Mouse (Mus musculus): ENCODE results near the gene Prss21.

Prss21 gene

DNA sequence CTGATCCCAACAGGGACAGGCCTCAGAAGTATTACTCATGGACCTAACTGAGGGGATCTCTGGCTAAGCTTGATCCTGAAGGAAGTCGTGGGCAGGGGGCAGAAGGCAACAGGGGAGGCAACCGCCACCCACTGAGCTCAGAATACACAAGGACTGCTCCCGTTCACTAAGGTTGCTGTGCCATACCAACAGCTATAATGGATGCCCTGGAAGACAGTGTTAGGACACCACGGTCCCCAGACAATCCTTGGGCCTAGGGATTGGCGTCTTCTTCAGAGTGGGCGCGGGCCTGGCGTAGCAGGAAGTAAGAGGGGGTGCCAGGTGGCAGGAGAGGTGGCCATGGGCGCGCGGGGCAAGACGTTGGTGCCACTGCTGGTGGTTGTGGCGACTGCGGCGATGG is at the start of gene Prss21:
Gene Prss21 (plus strand): TSS at position 301 of the 400 bp plus-strand sequence.
- no peak for DNase-seq

DNA sequence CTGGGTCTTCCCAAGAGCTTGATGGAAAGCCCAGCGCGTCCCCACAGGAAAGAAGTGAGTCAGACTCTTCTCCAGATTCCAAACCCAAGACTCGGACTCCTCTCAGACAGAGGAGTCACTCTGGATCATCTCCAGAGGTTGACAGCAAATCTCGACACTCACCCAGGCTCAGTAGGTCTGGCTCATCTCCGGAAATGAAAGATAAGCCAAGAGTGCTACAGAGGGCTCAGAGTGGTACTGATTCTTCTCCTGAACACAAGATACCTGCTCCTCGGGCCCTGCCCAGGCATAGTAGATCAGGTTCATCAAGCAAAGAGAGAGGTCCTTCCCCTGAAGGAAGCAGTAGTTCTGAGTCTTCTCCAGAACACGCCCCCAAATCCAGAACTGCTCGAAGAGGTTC is 49.3 kb upstream of the Prss21 start:
- no peak for DNase-seq

DNA sequence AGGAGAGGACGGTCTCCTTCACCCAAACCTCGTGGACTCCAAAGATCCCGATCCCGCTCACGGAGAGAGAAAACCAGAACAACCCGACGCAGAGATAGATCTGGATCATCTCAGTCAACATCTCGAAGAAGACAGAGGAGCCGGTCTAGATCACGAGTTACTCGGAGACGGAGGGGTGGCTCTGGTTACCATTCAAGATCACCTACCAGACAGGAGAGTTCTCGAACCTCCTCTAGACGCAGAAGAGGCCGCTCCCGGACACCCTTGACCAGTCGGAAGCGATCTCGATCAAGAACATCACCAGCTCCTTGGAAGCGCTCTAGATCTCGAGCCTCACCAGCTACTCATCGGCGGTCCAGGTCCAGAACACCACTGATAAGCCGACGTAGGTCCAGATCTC is 48.6 kb upstream of the Prss21 start:
- DNase-seq: no peak

DNA sequence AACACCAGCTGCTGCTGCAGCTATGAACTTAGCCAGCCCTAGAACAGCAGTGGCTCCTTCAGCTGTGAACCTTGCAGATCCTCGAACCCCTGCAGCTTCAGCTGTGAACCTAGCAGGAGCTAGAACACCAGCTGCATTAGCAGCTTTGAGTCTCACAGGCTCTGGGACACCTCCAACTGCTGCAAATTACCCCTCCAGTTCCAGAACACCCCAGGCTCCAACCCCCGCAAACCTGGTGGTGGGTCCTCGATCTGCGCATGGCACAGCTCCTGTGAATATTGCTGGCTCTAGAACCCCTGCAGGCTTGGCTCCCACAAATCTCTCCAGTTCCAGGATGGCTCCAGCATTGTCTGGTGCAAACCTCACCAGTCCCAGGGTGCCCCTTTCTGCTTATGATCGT is 47.1 kb upstream of the Prss21 start:
- DNase-seq: no peak

DNA sequence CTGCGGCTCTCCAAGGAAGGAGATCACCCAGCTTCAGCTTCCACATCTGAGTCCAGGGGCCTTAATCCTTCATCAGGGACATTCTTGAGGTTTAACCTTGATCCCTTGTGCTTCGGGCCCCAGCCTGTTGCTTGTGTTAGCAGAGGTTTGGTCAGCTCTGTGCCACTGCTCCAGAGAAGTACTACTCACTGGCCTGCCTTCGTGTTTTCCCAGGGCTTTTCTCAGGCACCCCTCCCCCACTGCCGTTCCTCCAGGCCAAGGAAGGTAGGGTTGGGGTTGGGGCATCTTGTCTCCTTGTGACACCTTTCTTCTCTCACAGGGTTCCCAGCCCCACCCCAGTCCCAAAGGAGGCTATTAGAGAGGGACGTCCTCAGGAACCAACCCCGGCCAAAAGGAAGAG is 45.8 kb upstream of the Prss21 start:
- no peak for DNase-seq

DNA sequence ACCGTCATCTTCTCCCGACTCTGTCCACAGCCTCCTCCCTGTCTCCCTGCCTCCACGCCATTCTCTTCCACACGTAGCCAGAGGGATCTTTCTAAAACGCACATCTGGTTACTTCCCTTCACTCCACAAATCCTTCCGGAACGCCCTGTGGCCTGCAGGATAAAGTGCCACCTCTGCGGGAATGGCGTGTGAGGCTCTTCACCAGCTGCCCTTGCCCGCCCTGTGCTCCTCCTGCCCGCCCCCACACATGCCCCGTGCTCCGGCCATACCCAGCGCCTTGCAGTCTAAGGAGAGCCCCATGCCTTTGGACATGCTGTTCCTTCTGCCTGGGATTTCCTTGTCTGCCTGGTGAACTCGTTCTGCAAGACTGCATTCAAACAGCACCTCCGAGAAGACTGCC is 44.8 kb upstream of the Prss21 start:
- no peak for DNase-seq

DNA sequence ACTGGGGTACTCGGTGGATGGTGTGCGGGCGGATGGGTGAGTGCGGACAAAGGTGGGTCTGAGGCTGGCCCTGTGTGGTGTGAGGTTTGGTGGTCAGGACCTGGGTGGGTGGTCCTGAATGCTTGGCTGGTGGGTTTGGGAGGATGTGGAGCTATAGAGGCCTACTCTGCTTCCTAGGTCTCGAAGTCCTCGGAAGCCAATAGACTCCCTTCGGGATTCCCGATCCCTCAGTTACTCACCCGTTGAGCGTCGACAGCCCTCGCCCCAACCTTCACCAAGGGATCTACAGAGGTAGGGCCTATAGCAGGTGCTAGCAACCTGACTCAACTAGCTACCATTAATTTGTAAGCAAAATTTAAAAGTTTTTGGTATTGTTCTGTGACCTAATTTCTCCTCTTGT is 44.2 kb upstream of the Prss21 start:
- DNase-seq: no peak

DNA sequence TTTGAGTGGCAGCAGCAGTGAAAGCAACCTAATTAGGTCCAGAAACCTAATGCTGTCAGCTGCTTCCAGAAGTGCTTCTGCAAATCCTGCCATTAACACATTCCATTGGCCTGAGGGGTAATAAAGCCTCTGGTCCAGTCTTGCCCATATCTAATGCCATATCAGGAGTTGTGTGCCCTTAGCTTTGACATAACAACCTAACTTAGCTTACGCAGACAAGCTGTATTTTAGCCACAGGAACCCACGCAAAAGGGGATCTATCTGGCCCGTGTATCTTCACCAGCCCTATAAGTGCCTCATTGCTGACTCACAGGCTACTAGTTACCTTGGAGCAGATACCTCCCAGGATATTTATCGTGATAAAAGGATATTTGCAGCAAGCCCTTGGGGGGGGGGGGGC is 42.3 kb upstream of the Prss21 start:
- no peak for DNase-seq

DNA sequence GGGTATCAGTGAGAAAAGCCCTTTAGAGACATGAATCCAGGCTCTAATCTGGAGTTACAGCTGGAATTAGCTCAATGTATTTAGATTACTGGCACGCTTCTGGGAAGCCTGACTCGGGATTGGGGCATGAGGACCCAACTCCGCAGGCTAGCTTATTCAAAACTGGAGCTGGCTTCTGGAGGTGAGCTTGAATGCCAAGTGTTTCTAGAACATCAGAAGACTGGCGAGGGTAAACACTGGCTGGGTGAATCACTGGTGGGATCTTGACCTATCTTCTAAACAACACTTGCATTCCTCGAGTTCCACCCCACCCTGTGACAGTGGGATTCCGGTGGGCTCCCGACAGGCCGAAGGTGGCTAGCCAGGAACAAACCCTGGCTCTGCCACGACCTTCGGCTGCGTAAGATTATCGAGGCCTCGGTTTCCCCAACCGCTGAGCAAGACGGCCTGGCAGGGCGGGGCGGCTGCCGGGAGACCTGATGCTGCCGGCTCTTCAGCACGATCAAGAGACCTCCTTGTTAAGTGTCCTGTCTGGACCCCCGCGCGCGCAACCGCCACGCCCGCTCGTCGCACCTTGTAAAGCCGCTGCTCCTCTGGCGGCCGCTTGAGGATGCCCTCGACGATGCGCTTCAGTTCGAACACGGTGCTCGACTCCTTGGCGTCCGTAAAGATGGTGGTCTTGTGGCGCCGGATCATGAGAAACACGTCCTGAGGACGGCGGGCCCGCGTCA is 39.4 kb upstream of the Prss21 start:
- DNase-seq: peak; percentile 59

DNA sequence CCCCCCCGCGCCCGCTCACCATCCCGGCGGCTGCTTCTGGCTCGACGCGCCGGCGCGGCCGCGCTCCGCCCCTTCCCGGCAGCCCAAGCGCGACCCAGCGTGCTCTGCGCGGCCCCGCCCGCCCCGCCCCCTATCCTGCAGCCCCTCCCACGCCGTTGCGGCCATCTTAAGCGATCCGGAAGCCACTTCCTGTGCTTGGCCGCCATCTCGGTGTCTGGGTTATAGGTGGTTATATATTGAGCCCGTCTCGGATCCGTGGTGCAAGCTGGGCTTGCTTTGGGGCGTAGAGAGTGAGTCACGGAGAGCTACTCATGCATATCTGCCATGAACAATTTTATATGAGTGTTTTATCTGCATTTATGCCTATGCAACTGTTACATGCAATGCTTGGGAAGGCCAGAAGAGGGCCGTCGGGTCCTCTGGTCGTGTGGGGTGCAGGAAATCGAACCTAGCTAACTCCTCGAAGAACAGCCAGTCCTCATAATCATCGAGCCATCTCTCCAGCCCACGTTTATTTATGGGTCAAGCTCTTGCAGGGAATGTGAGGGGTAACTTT is 38.7 kb upstream of the Prss21 start, which contains the start of gene Elob:
Gene Elob (minus strand): TSS at position 73 of the 556 bp plus-strand sequence.
- DNase-seq: peak; percentile 82

DNA sequence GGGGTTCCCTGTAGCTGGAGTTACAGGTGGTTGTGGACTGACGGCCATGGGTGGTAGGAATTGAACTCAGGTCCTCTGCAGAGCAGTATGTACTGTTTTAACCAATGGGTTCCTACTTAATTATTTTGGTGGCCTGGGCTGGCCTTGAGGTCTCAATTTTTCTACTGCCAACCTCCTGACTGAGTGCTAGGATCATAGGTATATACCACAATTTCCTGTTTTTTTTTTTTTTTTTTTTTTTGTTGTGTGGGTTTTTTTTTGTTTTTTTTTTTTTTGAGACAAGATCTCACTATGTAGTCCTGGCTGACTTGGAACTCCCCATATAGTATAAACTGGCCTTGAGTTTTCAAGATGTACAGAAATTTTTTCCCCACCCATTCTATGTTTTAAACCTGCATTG is 36.7 kb upstream of the Prss21 start:
- no peak for DNase-seq

DNA sequence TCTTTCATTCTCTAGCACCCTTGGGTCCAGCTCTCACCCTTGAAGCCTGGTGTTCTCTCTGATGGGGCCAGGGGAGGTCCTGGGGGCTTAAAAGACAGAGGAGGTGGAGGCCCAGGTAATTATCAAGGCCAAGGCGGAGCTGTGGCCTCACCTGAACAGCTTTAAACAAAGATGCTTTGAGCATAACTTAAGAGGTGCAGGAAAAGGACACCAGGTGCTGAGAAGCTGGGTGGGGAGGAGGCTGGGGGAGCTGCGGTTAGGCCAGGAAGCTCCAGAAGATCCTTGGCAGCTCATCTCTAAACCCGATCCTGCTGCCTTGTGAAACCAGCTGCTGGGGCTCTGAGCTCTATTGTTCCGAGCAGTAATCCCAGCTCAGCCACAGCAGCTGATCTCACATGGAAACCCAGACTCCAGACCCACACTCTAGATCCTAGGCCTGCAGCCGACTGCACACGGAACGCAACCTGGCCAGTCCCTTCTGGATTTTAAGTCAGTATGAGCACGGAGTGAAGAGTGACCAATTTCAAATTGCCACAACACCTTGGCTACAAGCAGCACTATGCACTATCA is 31.8 kb upstream of the Prss21 start, which contains the start of gene Prss33:
Gene Prss33 (minus strand): TSS at position 51 of the 570 bp plus-strand sequence.
- DNase-seq: no peak

DNA sequence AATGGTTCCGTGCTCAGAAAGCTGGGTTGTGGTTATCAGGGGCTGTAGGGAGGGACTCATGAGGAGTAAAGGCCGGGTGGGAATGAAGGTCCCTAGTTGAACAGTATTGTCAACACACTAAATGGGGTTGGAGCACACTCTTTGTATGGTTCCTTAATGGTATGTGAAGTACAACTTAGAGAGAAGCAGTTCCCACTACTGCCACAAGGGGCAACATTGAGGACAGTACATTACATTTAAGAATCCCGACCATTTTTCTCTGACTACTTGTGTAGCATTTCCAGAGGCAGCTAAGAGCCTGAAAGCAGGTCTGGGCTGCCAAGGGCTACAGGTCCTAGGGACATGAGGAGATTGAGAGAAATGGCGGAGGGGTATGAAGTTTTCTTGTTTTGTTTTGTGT is 26.7 kb upstream of the Prss21 start:
- DNase-seq: peak; percentile 65

DNA sequence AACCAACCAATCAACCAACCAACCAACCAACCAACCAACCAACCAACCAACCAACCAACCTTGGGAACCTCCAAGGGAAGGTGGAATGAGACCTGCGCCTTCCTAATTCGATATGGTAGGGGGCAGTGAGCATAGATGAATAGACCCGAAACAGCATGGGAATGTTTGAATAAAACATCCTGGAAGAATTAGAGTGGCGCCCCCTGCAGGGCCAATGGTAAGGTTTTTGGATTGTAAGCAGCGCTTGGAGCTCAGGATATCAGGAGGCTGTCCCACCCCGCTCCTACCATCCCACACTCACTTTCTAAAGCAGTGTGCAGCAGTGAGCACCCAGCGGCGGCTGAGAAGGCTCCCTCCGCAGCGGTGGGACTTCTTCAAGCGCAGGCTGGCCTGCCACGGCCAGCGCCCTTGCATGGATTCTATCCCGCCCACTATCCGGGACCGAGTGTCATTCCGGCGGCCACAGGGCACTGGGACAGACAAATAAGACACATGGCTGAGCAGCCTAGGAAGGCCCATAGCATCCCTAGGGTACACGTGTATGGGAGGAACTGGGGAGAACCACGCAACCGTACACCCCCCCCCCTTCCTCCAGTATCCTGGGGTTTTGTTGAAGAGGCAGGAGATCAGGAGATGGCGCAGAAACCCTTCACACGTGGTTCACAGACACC is 24.6 kb upstream of the Prss21 start:
- no peak for DNase-seq

DNA sequence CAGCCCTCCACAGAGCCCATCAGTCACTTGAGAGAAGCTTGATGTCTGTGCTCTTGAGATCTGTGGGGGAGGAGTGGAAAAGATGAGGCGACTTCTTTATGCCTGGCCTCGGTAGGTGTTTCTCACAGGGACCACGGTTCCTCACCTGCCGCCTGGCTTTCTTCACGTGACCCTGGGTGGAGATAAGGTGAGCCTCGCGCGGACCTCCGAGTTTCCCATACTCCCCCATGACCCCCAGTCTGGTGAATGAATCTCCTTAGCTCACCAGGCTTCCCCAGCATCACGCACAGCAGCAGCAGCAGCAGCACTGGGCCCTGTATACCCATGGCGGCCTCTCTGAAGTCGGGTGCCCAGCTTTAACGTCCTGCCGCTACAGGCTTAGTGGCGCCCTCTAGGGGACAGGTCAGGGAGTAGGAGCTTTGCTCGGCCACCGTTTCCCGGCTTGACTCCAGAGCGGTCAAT is 24.0 kb upstream of the Prss21 start, which contains the start of the genes Prss32 and Prss41:
Gene Prss32 (plus strand): TSS at position 44 of the 462 bp plus-strand sequence.
Gene Prss41 (minus strand): TSS at position 361 of the 462 bp plus-strand sequence.
- peak; percentile 64 for DNase-seq

DNA sequence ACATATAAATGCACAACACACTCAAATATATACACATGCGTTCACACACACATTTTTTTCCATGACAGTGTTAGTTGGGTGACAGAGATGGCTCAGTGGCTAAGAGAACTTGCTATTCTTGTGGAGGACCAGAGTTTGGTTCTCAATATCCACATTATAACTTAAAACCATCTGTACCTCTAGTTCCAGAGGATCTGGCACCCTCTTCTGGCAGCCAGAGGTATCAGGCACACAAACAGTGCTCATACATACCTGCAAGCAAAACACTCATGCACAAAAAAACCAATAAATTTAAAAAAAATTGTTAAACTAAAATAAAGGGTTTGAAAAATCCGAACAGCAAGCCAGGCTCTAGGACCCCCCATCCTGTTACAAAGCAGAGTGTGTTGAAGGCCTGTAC is 17.8 kb upstream of the Prss21 start:
- DNase-seq: no peak

DNA sequence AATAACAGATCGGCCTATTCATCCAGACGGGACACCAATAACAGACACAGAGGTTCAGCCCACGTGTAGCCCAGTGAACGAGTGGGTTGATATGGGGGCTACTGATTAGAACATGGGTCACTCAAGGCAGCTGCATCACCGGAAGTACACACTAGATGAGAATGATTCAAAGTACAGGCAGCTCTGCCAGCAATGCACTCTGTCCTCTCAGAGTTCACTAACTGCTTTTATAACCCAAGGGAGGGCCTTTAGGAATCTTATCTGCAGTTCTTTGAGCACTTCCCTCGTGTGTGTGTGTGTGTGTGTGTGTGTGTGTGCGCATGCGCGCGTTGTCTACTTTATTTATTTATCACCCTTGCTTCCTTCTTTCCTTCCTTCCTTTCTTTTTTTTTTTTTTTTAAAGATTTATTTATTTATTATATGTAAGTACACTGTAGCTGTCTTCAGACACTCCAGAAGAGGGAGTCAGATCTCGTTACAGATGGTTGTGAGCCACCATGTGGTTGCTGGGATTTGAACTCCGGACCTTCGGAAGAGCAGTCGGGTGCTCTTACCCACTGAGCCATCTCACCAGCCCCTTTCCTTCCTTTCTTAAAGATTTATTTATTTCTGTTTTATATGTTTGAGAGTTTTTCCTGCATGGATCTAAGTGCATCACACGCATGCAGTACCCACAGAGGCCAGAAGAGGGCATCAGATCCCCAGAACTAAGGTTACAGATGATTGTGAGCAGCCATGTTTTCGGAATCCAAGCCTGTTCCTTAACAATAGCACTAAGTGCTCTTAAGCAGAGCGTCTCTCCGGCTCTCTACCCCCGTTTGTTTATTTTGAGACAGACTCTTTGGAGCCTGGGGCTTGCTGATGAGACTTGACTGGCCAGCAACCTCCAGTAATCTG is 16.8 kb upstream of the Prss21 start:
- peak; percentile 44 for DNase-seq

DNA sequence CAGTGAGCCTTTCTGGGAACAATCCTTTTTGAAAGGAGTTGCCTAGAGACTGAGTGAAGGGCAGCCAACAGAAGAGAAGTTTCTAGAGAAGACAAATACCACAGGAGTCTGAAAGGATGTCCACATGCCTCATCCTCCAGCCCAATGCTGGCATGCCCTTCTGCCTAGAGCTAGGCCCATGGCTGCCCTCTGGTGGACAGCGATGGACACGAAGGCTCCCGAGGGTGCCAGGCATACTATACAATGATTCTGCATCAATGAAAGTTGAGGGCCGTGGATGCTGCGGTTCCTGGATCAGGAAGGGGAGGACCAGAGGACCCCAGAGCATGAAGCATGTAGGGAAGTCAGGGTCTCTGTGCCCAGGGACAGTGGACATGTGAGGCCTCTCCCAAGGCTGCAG is 14.6 kb upstream of the Prss21 start:
- DNase-seq: no peak

DNA sequence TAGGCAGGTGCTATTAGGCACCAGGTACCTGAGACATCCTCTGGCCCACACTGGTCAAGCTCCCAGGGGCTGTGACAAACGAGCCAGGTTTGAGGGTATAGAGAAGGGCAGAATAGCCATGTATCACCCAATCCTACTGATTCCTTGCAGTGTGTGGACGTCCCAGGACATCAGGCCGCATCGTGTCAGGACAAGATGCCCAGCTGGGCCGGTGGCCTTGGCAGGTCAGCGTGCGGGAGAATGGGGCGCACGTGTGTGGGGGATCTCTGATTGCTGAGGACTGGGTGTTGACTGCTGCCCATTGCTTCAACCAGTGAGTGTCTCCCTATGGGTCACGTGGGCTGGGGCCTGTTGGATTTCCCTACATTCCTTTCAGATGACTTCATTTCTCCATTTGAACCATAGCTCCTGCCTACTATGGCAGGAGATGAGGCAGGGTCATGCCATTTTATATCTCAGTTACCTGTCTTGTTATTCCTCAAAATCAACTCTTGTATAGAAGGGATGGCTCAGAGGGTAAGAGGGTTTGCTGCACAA is 13.6 kb upstream of the Prss21 start:
- no peak for DNase-seq

DNA sequence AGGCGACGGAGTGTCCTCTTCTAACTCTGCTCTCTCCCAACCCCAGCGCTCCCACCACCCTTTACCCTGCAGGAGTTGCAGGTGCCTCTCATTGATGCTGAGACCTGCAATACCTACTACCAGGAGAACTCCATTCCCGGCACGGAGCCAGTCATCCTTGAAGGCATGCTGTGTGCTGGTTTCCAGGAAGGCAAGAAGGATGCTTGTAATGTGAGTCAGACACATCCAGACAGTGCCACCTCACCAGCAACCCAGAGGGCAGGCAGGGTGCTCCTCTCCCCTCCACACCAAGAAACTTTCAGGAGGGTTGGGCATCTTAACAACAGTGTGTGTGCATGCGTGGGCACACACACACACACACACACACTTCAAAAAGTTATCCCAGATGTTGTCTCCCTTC is 10.7 kb upstream of the Prss21 start:
- DNase-seq: no peak

DNA sequence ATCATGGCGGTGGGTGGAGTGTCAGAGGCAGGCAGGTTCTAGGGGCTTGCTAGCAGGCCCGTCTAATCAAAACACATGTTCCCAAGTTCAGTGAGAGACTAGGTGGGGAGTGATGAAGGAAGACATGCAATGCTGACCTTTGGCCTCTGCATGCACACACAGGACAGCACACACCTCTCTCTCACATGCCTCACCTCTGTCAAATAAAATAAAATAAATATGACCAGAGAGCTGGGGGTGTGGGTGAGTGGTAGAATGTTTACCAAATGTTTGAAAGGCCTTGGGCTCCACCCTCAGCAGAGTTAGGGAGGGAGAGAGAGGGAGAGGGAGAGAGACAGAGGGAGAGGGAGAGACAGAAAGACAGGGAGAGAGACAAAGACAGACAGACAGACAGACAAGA is 9.9 kb upstream of the Prss21 start:
- no peak for DNase-seq

DNA sequence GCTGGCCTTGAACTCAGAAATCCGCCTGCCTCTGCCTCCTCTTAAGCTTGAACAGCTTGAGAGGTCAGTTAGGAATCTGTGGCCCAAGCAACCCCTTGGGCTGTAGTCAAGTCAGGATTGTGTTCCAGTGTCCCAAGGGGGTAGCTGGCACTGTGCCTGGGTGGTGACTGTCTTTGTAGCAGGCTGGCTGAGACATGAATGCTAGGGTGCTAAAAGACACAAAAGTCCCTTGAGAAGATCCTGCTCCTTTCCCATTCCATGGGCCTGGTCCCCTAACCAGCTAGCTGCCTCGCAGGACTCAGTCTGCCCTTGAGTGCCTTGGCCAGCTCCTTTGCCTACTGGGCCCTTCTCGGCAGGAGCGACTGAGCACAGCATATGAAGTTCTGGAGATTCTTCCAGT is 4.9 kb upstream of the Prss21 start:
- no peak for DNase-seq

Measured in cerebellum, adult 8-10 months (tissue).